Mouse (Mus musculus): ENCODE results near the gene Rasgef1b.

Rasgef1b gene

GRCm38 (mm10) chr5:99402784-99403183, 326.1 kb downstream of the Rasgef1b start:
- no peak for DNase-seq (ENCODE audit: low spot score in 2 of 2)

GRCm38 (mm10) chr5:99402297-99402696, 326.6 kb downstream of the Rasgef1b start:
- no peak for DNase-seq (ENCODE audit: low spot score in 2 of 2)

- no peak for DNase-seq (ENCODE audit: low spot score in 2 of 2)
These were observed 328.8 kb downstream of the Rasgef1b start for GRCm38 (mm10) chr5:99399855-99400626.

- no peak for DNase-seq (ENCODE audit: low spot score in 2 of 2)
These were observed 330.3 kb downstream of the Rasgef1b start for GRCm38 (mm10) chr5:99398472-99399070.

GRCm38 (mm10) chr5:99394578-99394977, 334.3 kb downstream of the Rasgef1b start:
- no peak for DNase-seq (ENCODE audit: low spot score in 2 of 2)

GRCm38 (mm10) chr5:99391525-99391924, 337.3 kb downstream of the Rasgef1b start:
- no peak for DNase-seq (ENCODE audit: low spot score in 2 of 2)

GRCm38 (mm10) chr5:99390776-99391175, 338.1 kb downstream of the Rasgef1b start:
- DNase-seq (ENCODE audit: low spot score in 2 of 2), result no peak

- DNase-seq (ENCODE audit: low spot score in 2 of 2), result no peak
These were observed 338.6 kb downstream of the Rasgef1b start for GRCm38 (mm10) chr5:99390314-99390713.

- no peak for DNase-seq (ENCODE audit: low spot score in 2 of 2)
These were observed 340.1 kb downstream of the Rasgef1b start for GRCm38 (mm10) chr5:99388585-99389250.

GRCm38 (mm10) chr5:99388131-99388530, 340.7 kb downstream of the Rasgef1b start:
- no peak for DNase-seq (ENCODE audit: low spot score in 2 of 2)

GRCm38 (mm10) chr5:99387185-99387981, 341.5 kb downstream of the Rasgef1b start:
- DNase-seq (ENCODE audit: low spot score in 2 of 2), result no peak

GRCm38 (mm10) chr5:99386246-99386845, 342.5 kb downstream of the Rasgef1b start:
- no peak for DNase-seq (ENCODE audit: low spot score in 2 of 2)

GRCm38 (mm10) chr5:99385737-99386136, 343.1 kb downstream of the Rasgef1b start:
- DNase-seq (ENCODE audit: low spot score in 2 of 2), result no peak

GRCm38 (mm10) chr5:99385090-99385489, 343.8 kb downstream of the Rasgef1b start:
- no peak for DNase-seq (ENCODE audit: low spot score in 2 of 2)

- DNase-seq (ENCODE audit: low spot score in 2 of 2), result no peak
These were observed 345.0 kb downstream of the Rasgef1b start for GRCm38 (mm10) chr5:99383783-99384281.

- no peak for DNase-seq (ENCODE audit: low spot score in 2 of 2)
These were observed 346.1 kb downstream of the Rasgef1b start for GRCm38 (mm10) chr5:99382786-99383185.

- no peak for DNase-seq (ENCODE audit: low spot score in 2 of 2)
These were observed 347.2 kb downstream of the Rasgef1b start for GRCm38 (mm10) chr5:99381639-99382038.

- no peak for DNase-seq (ENCODE audit: low spot score in 2 of 2)
These were observed 348.0 kb downstream of the Rasgef1b start for GRCm38 (mm10) chr5:99380882-99381281.

GRCm38 (mm10) chr5:99380166-99380565, 348.7 kb downstream of the Rasgef1b start:
- no peak for DNase-seq (ENCODE audit: low spot score in 2 of 2)

GRCm38 (mm10) chr5:99378437-99379226, 350.2 kb downstream of the Rasgef1b start:
- no peak for DNase-seq (ENCODE audit: low spot score in 2 of 2)

GRCm38 (mm10) chr5:99375725-99376124, 353.1 kb downstream of the Rasgef1b start:
- DNase-seq (ENCODE audit: low spot score in 2 of 2), result no peak
